In genomic region chr19:36705286-36706146, GRCm38 (mm10) we compare ENCODE assay signal across 9 mouse cellular contexts. TPM values are rescaled to one million over a fixed set of nuclear protein-coding genes. Genes with fewer than 3 reads are reported as not detected.
A peak's percentile ranks its signal among the peaks of the same experiment; 100 is the strongest.
DNase-seq lines count a peak whose midpoint lies in the region; ATAC-seq and TF ChIP-seq lines count a peak whose summit lies in the region.
"Had no signal": no experiment of that assay in that cellular context is flagged by ENCODE, and none has a peak within 500 bp of the region (broad histone marks: within the 10 kb centered on the region; RNA-seq: fewer than 3 reads in every experiment).

No protein-coding gene starts in this region.

- ATAC-seq in embryonic facial prominence, embryonic 13.5 days (ENCODE audit: insufficient number of reproducible peaks, insufficient read depth, low FRiP score, low TSS enrichment, low read depth): no peak

- no peaks in the 10 kb centered on the region for H3K36me3 ChIP-seq in embryonic facial prominence, embryonic 13.5 days
- no peaks in the 10 kb centered on the region for H3K36me3 ChIP-seq in embryonic facial prominence, embryonic 10.5 days (replicated peaks)
- H3K36me3 ChIP-seq in spleen, adult 2 months (ENCODE audit: control insufficient read depth, insufficient read depth, low read length): no peaks in the 10 kb centered on the region
- no peaks in the 10 kb centered on the region for H3K36me3 ChIP-seq in small intestine, adult 2 months (ENCODE audit: control insufficient read depth, insufficient read depth, low read length)
- H3K36me3 ChIP-seq: liver, embryonic 15.5 days had no signal

- TF ChIP-seq CTCF in spleen, adult 2 months (IDR thresholded peaks at IDR 0.05; ENCODE audit: extremely low read depth, insufficient read depth, insufficient read length, insufficient replicate concordance): no peak
- TF ChIP-seq CTCF in small intestine, adult 2 months (IDR thresholded peaks at IDR 0.05; ENCODE audit: extremely low read depth, insufficient read length, insufficient replicate concordance, low read depth, low read length): no peak

- H3K27ac ChIP-seq in embryonic facial prominence, embryonic 13.5 days: peak overlapping the region; percentile 48
- no peak overlapping the region; the same call in 1 of the 2 replicates for H3K27ac ChIP-seq in embryonic facial prominence, embryonic 10.5 days (replicated peaks)
- H3K27ac ChIP-seq in spleen, adult 2 months (ENCODE audit: insufficient read depth, low read length): peak overlapping the region; percentile 26; the same call in 1 of the 2 replicates
- H3K27ac ChIP-seq in small intestine, adult 2 months (ENCODE audit: insufficient read depth, low read depth, low read length): peak overlapping the region; percentile 41
- H3K27ac ChIP-seq: liver, embryonic 15.5 days had no signal

- H3K4me3 ChIP-seq in embryonic facial prominence, embryonic 13.5 days: no peak overlapping the region
- no peak overlapping the region for H3K4me3 ChIP-seq in embryonic facial prominence, embryonic 10.5 days
- H3K4me3 ChIP-seq in spleen, adult 2 months (ENCODE audit: extremely low read depth, insufficient read depth, insufficient read length): no peak overlapping the region
- peak overlapping the region; percentile 10; the same call in 1 of the 2 replicates for H3K4me3 ChIP-seq in small intestine, adult 2 months (ENCODE audit: low read depth, low read length)
- H3K4me3 ChIP-seq: liver, embryonic 15.5 days had no signal

- 72% methylated on average over 17 of the region's 17 CpGs for WGBS in embryonic facial prominence, embryonic 13.5 days
- 77% methylated on average over 17 of the region's 17 CpGs for WGBS in embryonic facial prominence, embryonic 10.5 days
- WGBS in spleen, adult 2 months: 64% methylated on average over 17 of the region's 17 CpGs
- 25% methylated on average over 17 of the region's 17 CpGs for WGBS in small intestine, adult 2 months

- H3K27me3 ChIP-seq in embryonic facial prominence, embryonic 13.5 days: no peaks in the 10 kb centered on the region
- no peaks in the 10 kb centered on the region for H3K27me3 ChIP-seq in embryonic facial prominence, embryonic 10.5 days (replicated peaks; ENCODE audit: low read depth, poor library complexity, severe bottlenecking)
- H3K27me3 ChIP-seq in spleen, adult 2 months (ENCODE audit: control insufficient read depth, insufficient read depth, low read length): no peaks in the 10 kb centered on the region
- H3K27me3 ChIP-seq in small intestine, adult 2 months (ENCODE audit: control insufficient read depth, insufficient read depth, low read length): no peaks in the 10 kb centered on the region
- H3K27me3 ChIP-seq: liver, embryonic 15.5 days had no signal

- no peak overlapping the region for H3K4me2 ChIP-seq in embryonic facial prominence, embryonic 13.5 days
- H3K4me2 ChIP-seq: liver, embryonic 15.5 days had no signal

- H3K4me1 ChIP-seq in embryonic facial prominence, embryonic 13.5 days: peaks cover 22% of the 10 kb centered on the region
- peaks cover 24% of the 10 kb centered on the region for H3K4me1 ChIP-seq in embryonic facial prominence, embryonic 10.5 days
- H3K4me1 ChIP-seq in spleen, adult 2 months (ENCODE audit: control insufficient read depth, insufficient read depth, insufficient read length): no peaks in the 10 kb centered on the region
- H3K4me1 ChIP-seq in small intestine, adult 2 months (ENCODE audit: control insufficient read depth, insufficient read depth, insufficient read length, low read length): peaks cover 17% of the 10 kb centered on the region; the same call in 1 of the 2 replicates

- TF ChIP-seq POLR2A in spleen, adult 2 months (IDR thresholded peaks at IDR 0.05; ENCODE audit: low read depth, low read length): no peak
- no peak for TF ChIP-seq POLR2A in small intestine, adult 2 months (IDR thresholded peaks at IDR 0.05; ENCODE audit: low read depth, low read length)

- DNase-seq in embryonic facial prominence, embryonic 10.5 days (ENCODE audit: low spot score): no peak
- no peak for DNase-seq in spleen, adult 2 months (ENCODE audit: low read depth in 1 of 2, low spot score in 2 of 2)
- no peak for DNase-seq in spleen, postnatal 10 days (ENCODE audit: low spot score in 2 of 2)
- peak; percentile 20 for DNase-seq in kidney, postnatal 10 days
- no peak for DNase-seq in spleen, postnatal 14 days (ENCODE audit: low spot score in 2 of 2)
- no peak for DNase-seq in gastrocnemius, postnatal 25 days

- H3K9me3 ChIP-seq in embryonic facial prominence, embryonic 13.5 days: no peaks in the 10 kb centered on the region
- peaks cover 3% of the 10 kb centered on the region; the same call in 1 of the 2 replicates for H3K9me3 ChIP-seq in embryonic facial prominence, embryonic 10.5 days
- H3K9me3 ChIP-seq: liver, embryonic 15.5 days had no signal

- H3K9ac ChIP-seq in embryonic facial prominence, embryonic 13.5 days: no peak overlapping the region
- H3K9ac ChIP-seq: liver, embryonic 15.5 days had no signal

RNA-seq across cellular contexts. Expression of gene Ppp1r3c, which starts 30.9 kb away (rescaled TPM):
- polyA plus RNA-seq in embryonic facial prominence, embryonic 13.5 days (2015; fragmentation: Nextera tagmentation; extraction: Ambion mirVana): 9.3 and 9.9 TPM in 2 replicates
- polyA plus RNA-seq in embryonic facial prominence, embryonic 10.5 days (2016; fragmentation: Nextera tagmentation; extraction: Ambion mirVana): 1.8 and 2.2 TPM in 2 replicates
- 0.42 and 0.94 TPM in 2 replicates for polyA plus RNA-seq in spleen, adult 2 months (2012; rRNA removed)
- 0.55 and 0.75 TPM in 2 replicates for polyA plus RNA-seq in small intestine, adult 2 months (2012; rRNA removed)
- 100 to 1,000 TPM; 219 to 491 TPM for total RNA-seq in gastrocnemius, postnatal 25 days (2021)
